Mouse (Mus musculus) liver, embryonic 16.5 days (tissue): Measurements from ENCODE around the gene Gm20671. TPM values are rescaled to one million over a fixed set of nuclear protein-coding genes. Genes with fewer than 3 reads are reported as not detected.
"Not testable (repeated sequence)": the region's sequence is repeated elsewhere in the genome, so short reads cannot be mapped to it uniquely, and the experiment has no call there.

ENCODE experiments used
- ATAC-seq: fragments of 200-750 bp; cut with Nextera tagmentation; 2 replicates; pipeline ENCODE4 v1.8.0; 2017; ENCODE audit warnings: low read depth, mild to moderate bottlenecking, moderate number of reproducible peaks, moderate library complexity
- H3K27ac ChIP-seq: fragments of 300-500 bp; sonication (generic); 2 replicates; pipeline ENCODE4 v1.5.1; 2014; ENCODE audit warnings: mild to moderate bottlenecking, low read length
- H3K27me3 ChIP-seq: fragments of 300-500 bp; sonication (generic); 2 replicates; pipeline ENCODE4 v1.6.1; 2014; ENCODE audit warnings: low read depth, low read length, mixed read lengths; ENCODE audit not compliant: control insufficient read depth, insufficient read depth
- H3K36me3 ChIP-seq: fragments of 300-500 bp; sonication (generic); 2 replicates; pipeline ENCODE4 v1.6.1; 2014; ENCODE audit warnings: mild to moderate bottlenecking; ENCODE audit not compliant: control insufficient read depth, insufficient read depth
- H3K4me1 ChIP-seq: fragments of 300-500 bp; sonication (generic); 2 replicates; pipeline ENCODE4 v1.6.1; 2014; ENCODE audit warnings: low read depth, low read length, mixed read lengths; ENCODE audit not compliant: control insufficient read depth
- H3K4me2 ChIP-seq: fragments of 300-500 bp; sonication (generic); 2 replicates; pipeline ENCODE4 v1.6.1; 2014; ENCODE audit warnings: low read depth, low read length, mixed read lengths
- H3K4me3 ChIP-seq: fragments of 300-500 bp; sonication (generic); 2 replicates; pipeline ENCODE4 v1.5.1; 2014; ENCODE audit warnings: low read depth, mild to moderate bottlenecking, low read length
- H3K9ac ChIP-seq: fragments of 300-500 bp; sonication (generic); 2 replicates; pipeline ENCODE4 v1.6.1; 2014; ENCODE audit warnings: low read depth, low read length
- H3K9me3 ChIP-seq: fragments of 300-500 bp; sonication (generic); replicated peaks from 2 replicates; pipeline ENCODE4 v1.6.1; 2016; ENCODE audit warnings: low read length; ENCODE audit not compliant: control insufficient read depth
- WGBS: fragments of 180-500 bp; shearing (Covaris S2); extraction: QIAGEN DNeasy Blood & Tissue Kit; methylation state at CpG from one replicate; pipeline ENCODE4 v1.1.7; 2014; ENCODE audit not compliant: insufficient replicate concordance; 5-methylcytosine and 5-hydroxymethylcytosine counted together
- polyA plus RNA-seq: library from polyadenylated mRNA; unstranded; fragments of >200 nt; fragmentation: Nextera tagmentation; extraction: Ambion mirVana; gene quantifications from 2 replicates; pipeline ENCODE4 v1.2.1, GENCODE M21; 2015

The Gm20671 gene
- polyA plus RNA-seq = not detected in 2 replicates

- H3K4me1 ChIP-seq = no peaks in the 10 kb centered on the region
- ATAC-seq = no peak
- no peaks in the 10 kb centered on the region for H3K27me3 ChIP-seq
- H3K36me3 ChIP-seq = peaks cover 23% of the 10 kb centered on the region
- H3K4me3 ChIP-seq = no peak within 1 kb of the TSS
- no peak within 1 kb of the TSS for H3K9ac ChIP-seq
- WGBS = 85% methylated on average over 7 of the region's 7 CpGs
- no peak within 1 kb of the TSS for H3K4me2 ChIP-seq
- H3K9me3 ChIP-seq = no peaks in the 10 kb centered on the region
- no peak within 1 kb of the TSS for H3K27ac ChIP-seq
Observed at GRCm38 (mm10) chr5:32827009-32827408, at the start of gene Gm20671. TSS of gene Gm20671 (minus strand) at chr5:32827109.

GRCm38 (mm10) chr5:32872346-32872745, 45.4 kb upstream of the Gm20671 start:
- Histone ChIP-seq H3K36me3 (peaks cover 7% of the 10 kb centered on the region), H3K27ac (no peak overlapping the region), H3K27me3 (no peaks in the 10 kb centered on the region), H3K4me3 (no peak overlapping the region), H3K4me2 (no peak overlapping the region), H3K4me1 (no peaks in the 10 kb centered on the region), H3K9me3 (no peaks in the 10 kb centered on the region), H3K9ac (no peak overlapping the region)
- no peak for ATAC-seq
- 79% methylated on average over 5 of the region's 5 CpGs for WGBS

- H3K27ac ChIP-seq = no peak overlapping the region
- no peaks in the 10 kb centered on the region for H3K9me3 ChIP-seq
- peaks cover 7% of the 10 kb centered on the region for H3K36me3 ChIP-seq
- no peak for ATAC-seq
- H3K4me1 ChIP-seq = peaks cover 3% of the 10 kb centered on the region
- H3K9ac ChIP-seq = no peak overlapping the region
- 88% methylated on average over 5 of the region's 5 CpGs for WGBS
- H3K4me3 ChIP-seq = no peak overlapping the region
- no peak overlapping the region for H3K4me2 ChIP-seq
- H3K27me3 ChIP-seq = no peaks in the 10 kb centered on the region
Observed at GRCm38 (mm10) chr5:32869389-32870024, 42.6 kb upstream of the Gm20671 start.

- no peaks in the 10 kb centered on the region for H3K27me3 ChIP-seq
- peaks cover 17% of the 10 kb centered on the region for H3K4me1 ChIP-seq
- peak within 1 kb of the TSS; percentile 90 for H3K4me2 ChIP-seq
- H3K36me3 ChIP-seq = peaks cover 5% of the 10 kb centered on the region
- WGBS = under 1% methylated on average over 59 of the region's 64 CpGs
- peak; percentile 99 for ATAC-seq
- peak within 1 kb of the TSS; percentile 86 for H3K9ac ChIP-seq
- H3K4me3 ChIP-seq = peak within 1 kb of the TSS; percentile 83
- peak within 1 kb of the TSS; percentile 90 for H3K27ac ChIP-seq
- no peaks in the 10 kb centered on the region for H3K9me3 ChIP-seq
Observed at GRCm38 (mm10) chr5:32863253-32864228, 36.6 kb upstream of the Gm20671 start, which contains the start of gene Depdc5. TSS of gene Depdc5 (plus strand) at chr5:32863701.

- no peak overlapping the region for H3K4me3 ChIP-seq
- peak overlapping the region; percentile 90 for H3K4me2 ChIP-seq
Observed at GRCm38 (mm10) chr5:32862469-32863132, 35.7 kb upstream of the Gm20671 start.

GRCm38 (mm10) chr5:32861082-32861481, 34.2 kb upstream of the Gm20671 start:
- WGBS = 83% methylated on average over 1 of the region's 1 CpGs
- no peak overlapping the region for H3K4me3 ChIP-seq
- H3K4me1 ChIP-seq = peaks cover 17% of the 10 kb centered on the region
- no peaks in the 10 kb centered on the region for H3K9me3 ChIP-seq
- H3K4me2 ChIP-seq = no peak overlapping the region
- no peaks in the 10 kb centered on the region for H3K36me3 ChIP-seq
- H3K9ac ChIP-seq = no peak overlapping the region
- H3K27ac ChIP-seq = no peak overlapping the region
- ATAC-seq = no peak
- H3K27me3 ChIP-seq = no peaks in the 10 kb centered on the region

More at GRCm38 (mm10) chr5:32862469-32863132, 35.7 kb upstream of the Gm20671 start:
- 54% methylated on average over 6 of the region's 6 CpGs for WGBS
- Histone ChIP-seq H3K27ac (peak overlapping the region; percentile 78), H3K4me1 (peaks cover 17% of the 10 kb centered on the region), H3K36me3 (no peaks in the 10 kb centered on the region), H3K9me3 (no peaks in the 10 kb centered on the region), H3K9ac (peak overlapping the region; percentile 10; the same call in 1 of the 2 replicates), H3K27me3 (no peaks in the 10 kb centered on the region)
- ATAC-seq = no peak

GRCm38 (mm10) chr5:32857781-32858220, 30.9 kb upstream of the Gm20671 start:
- no peak for ATAC-seq
- 5% methylated on average over 6 of the region's 6 CpGs for WGBS

GRCm38 (mm10) chr5:32855274-32855673, 28.4 kb upstream of the Gm20671 start:
- not testable (repeated sequence) for H3K4me3 ChIP-seq, H3K4me2 ChIP-seq, ATAC-seq, H3K27me3 ChIP-seq, H3K9me3 ChIP-seq, H3K9ac ChIP-seq, H3K36me3 ChIP-seq, H3K27ac ChIP-seq
- WGBS = 88% methylated on average over 2 of the region's 3 CpGs
- H3K4me1 ChIP-seq = peaks cover 25% of the 10 kb centered on the region

More at GRCm38 (mm10) chr5:32857781-32858220, 30.9 kb upstream of the Gm20671 start:
- H3K36me3 ChIP-seq = no peaks in the 10 kb centered on the region
- no peak overlapping the region for H3K27ac ChIP-seq
- H3K9ac ChIP-seq = peak overlapping the region; percentile 49
- no peaks in the 10 kb centered on the region for H3K27me3 ChIP-seq
- no peaks in the 10 kb centered on the region for H3K9me3 ChIP-seq
- peaks cover 21% of the 10 kb centered on the region for H3K4me1 ChIP-seq
- peak overlapping the region; percentile 61 for H3K4me3 ChIP-seq
- peak overlapping the region; percentile 44 for H3K4me2 ChIP-seq
